Mouse (Mus musculus): Measurements from ENCODE around the gene Mprip. TPM values are rescaled to one million over a fixed set of nuclear protein-coding genes. Genes with fewer than 3 reads are reported as not detected.
A peak's percentile ranks its signal among the peaks of the same experiment; 100 is the strongest.

The Mprip gene
- total and polyA plus RNA-seq, 2 experiments from 2014 or later: 35.9 to 135 TPM

- 68% methylated on average over 2 of the region's 2 CpGs for WGBS
- peak overlapping the region; percentile 61 for H3K27ac ChIP-seq (ENCODE audit: low read depth)
- TF ChIP-seq CTCF (IDR thresholded peaks at IDR 0.05; ENCODE audit: low read depth) (no peak), EP300 (IDR thresholded peaks at IDR 0.05; ENCODE audit: low read depth) (no peak)
- peaks cover 24% of the 10 kb centered on the region for H3K4me1 ChIP-seq (ENCODE audit: control insufficient read depth, insufficient read depth)
- DNase-seq (ENCODE audit: low spot score) (no peak), ATAC-seq (ENCODE audit: insufficient read depth, low read depth) (0 out of 2 replicates have a peak, but pooled peaks have one; percentile 4)
- no peak overlapping the region for H3K9ac ChIP-seq (replicated peaks; ENCODE audit: low read depth, low read length)
- H3K9me3 ChIP-seq (replicated peaks; ENCODE audit: control insufficient read depth, low read length): no peaks in the 10 kb centered on the region
- no peak overlapping the region for H3K4me3 ChIP-seq (ENCODE audit: low read depth, low read length)
- no peaks in the 10 kb centered on the region for H3K27me3 ChIP-seq (ENCODE audit: control insufficient read depth, insufficient read depth, low read length)
- peaks cover 94% of the 10 kb centered on the region for H3K36me3 ChIP-seq (replicated peaks; ENCODE audit: control insufficient read depth, insufficient read depth, low read length)
- H3K4me2 ChIP-seq (ENCODE audit: low read depth, low read length): no peak overlapping the region
These were observed 98.5 kb downstream of the Mprip start for GRCm38 (mm10) chr11:59759626-59760025.

DNA sequence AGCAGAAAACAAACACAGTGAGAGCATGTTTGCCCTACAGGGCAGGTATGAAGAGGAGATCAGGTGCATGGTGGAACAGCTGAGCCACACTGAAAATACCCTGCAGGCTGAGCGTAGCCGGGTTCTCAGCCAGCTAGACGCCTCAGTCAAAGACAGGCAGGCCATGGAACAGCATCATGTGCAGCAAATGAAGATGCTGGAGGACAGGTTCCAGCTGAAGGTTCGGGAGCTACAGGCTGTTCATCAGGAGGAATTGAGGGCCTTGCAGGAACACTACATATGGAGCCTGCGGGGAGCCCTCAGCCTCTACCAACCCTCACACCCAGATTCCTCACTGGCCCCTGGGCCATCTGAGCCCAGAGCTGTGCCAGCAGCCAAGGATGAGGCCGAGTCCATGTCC, 99.7 kb downstream of the Mprip start:
- 95% methylated on average over 6 of the region's 6 CpGs for WGBS
- no peak overlapping the region for H3K4me3 ChIP-seq (ENCODE audit: low read depth, low read length)
- DNase-seq (ENCODE audit: low spot score): no peak

DNA sequence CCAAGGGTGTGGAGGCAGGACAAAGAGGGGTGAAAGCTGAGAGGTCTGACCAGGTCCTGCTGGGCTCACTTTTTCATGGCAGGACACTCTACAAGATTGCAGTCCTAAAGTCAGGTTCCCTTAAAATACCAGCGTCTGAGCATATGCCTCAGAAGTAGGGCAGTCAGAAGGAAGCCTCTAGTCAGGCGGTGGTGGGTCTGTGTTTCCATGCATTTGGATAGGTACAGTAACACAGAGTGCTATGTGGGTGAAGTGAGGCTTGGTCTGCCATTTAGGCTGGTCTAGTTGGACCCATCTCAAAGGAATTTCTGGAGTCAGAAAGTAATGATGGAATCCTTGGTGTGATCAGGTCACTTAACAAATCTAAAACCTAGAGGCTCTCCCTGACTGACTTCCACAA, 108.2 kb downstream of the Mprip start:
- DNase-seq (ENCODE audit: low spot score): no peak
- no peak overlapping the region for H3K4me3 ChIP-seq (ENCODE audit: low read depth, low read length)
- no peaks in the 10 kb centered on the region for H3K9me3 ChIP-seq (replicated peaks; ENCODE audit: control insufficient read depth, low read length)
- no peak for TF ChIP-seq EP300 (IDR thresholded peaks at IDR 0.05; ENCODE audit: low read depth)
- TF ChIP-seq CTCF (IDR thresholded peaks at IDR 0.05; ENCODE audit: low read depth): no peak
- H3K4me1 ChIP-seq (ENCODE audit: control insufficient read depth, insufficient read depth): peaks cover 11% of the 10 kb centered on the region
- ATAC-seq (ENCODE audit: insufficient read depth, low read depth): no peak
- no peaks in the 10 kb centered on the region for H3K27me3 ChIP-seq (ENCODE audit: control insufficient read depth, insufficient read depth, low read length)
- H3K36me3 ChIP-seq (replicated peaks; ENCODE audit: control insufficient read depth, insufficient read depth, low read length): peaks cover 99% of the 10 kb centered on the region
- no peak overlapping the region for H3K4me2 ChIP-seq (ENCODE audit: low read depth, low read length)
- 70% methylated on average over 2 of the region's 2 CpGs for WGBS
- no peak overlapping the region for H3K9ac ChIP-seq (replicated peaks; ENCODE audit: low read depth, low read length)
- H3K27ac ChIP-seq (ENCODE audit: low read depth): no peak overlapping the region

More for the DNA sequence above, 99.7 kb downstream of the Mprip start:
- Histone ChIP-seq H3K4me2 (ENCODE audit: low read depth, low read length) (no peak overlapping the region), H3K4me1 (ENCODE audit: control insufficient read depth, insufficient read depth) (peaks cover 24% of the 10 kb centered on the region), H3K36me3 (replicated peaks; ENCODE audit: control insufficient read depth, insufficient read depth, low read length) (peaks cover 94% of the 10 kb centered on the region), H3K27me3 (ENCODE audit: control insufficient read depth, insufficient read depth, low read length) (no peaks in the 10 kb centered on the region), H3K9me3 (replicated peaks; ENCODE audit: control insufficient read depth, low read length) (no peaks in the 10 kb centered on the region), H3K9ac (replicated peaks; ENCODE audit: low read depth, low read length) (no peak overlapping the region), H3K27ac (ENCODE audit: low read depth) (no peak overlapping the region)
- ATAC-seq (ENCODE audit: insufficient read depth, low read depth): no peak
- TF ChIP-seq EP300 (IDR thresholded peaks at IDR 0.05; ENCODE audit: low read depth): no peak
- TF ChIP-seq CTCF (IDR thresholded peaks at IDR 0.05; ENCODE audit: low read depth): no peak

DNA sequence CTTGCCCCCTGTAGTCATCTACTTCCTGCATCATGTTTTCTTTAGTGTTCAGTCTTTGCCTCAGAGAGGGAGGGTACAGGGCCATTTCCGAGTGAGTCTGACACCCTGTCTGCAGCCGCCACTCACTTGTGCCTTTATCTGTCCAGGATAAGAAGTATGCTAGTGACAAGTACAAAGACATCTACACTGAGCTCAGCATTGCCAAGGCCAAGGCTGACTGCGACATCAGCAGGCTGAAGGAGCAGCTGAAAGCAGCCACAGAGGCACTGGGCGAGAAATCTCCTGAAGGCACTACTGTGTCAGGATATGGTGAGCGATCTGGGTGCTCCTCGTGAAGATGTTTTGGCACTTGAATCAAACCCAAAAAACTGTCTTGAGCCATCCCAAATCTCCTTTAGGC, 108.6 kb downstream of the Mprip start:
- peaks cover 99% of the 10 kb centered on the region for H3K36me3 ChIP-seq (replicated peaks; ENCODE audit: control insufficient read depth, insufficient read depth, low read length)
- no peaks in the 10 kb centered on the region for H3K9me3 ChIP-seq (replicated peaks; ENCODE audit: control insufficient read depth, low read length)
- DNase-seq (ENCODE audit: low spot score) (no peak), ATAC-seq (ENCODE audit: insufficient read depth, low read depth) (peak; percentile 45; the same call in 1 of the 2 replicates)
- H3K27ac ChIP-seq (ENCODE audit: low read depth): no peak overlapping the region
- H3K4me1 ChIP-seq (ENCODE audit: control insufficient read depth, insufficient read depth): peaks cover 11% of the 10 kb centered on the region
- no peak overlapping the region for H3K4me3 ChIP-seq (ENCODE audit: low read depth, low read length)
- H3K27me3 ChIP-seq (ENCODE audit: control insufficient read depth, insufficient read depth, low read length): no peaks in the 10 kb centered on the region
- H3K9ac ChIP-seq (replicated peaks; ENCODE audit: low read depth, low read length): no peak overlapping the region
- WGBS: 30% methylated on average over 6 of the region's 6 CpGs
- no peak overlapping the region for H3K4me2 ChIP-seq (ENCODE audit: low read depth, low read length)
- TF ChIP-seq EP300 (IDR thresholded peaks at IDR 0.05; ENCODE audit: low read depth): no peak
- no peak for TF ChIP-seq CTCF (IDR thresholded peaks at IDR 0.05; ENCODE audit: low read depth)

- Histone ChIP-seq H3K27me3 (ENCODE audit: control insufficient read depth, insufficient read depth, low read length) (no peaks in the 10 kb centered on the region), H3K9ac (replicated peaks; ENCODE audit: low read depth, low read length) (no peak overlapping the region), H3K36me3 (replicated peaks; ENCODE audit: control insufficient read depth, insufficient read depth, low read length) (peaks cover 99% of the 10 kb centered on the region), H3K4me2 (ENCODE audit: low read depth, low read length) (no peak overlapping the region), H3K9me3 (replicated peaks; ENCODE audit: control insufficient read depth, low read length) (no peaks in the 10 kb centered on the region), H3K27ac (ENCODE audit: low read depth) (no peak overlapping the region), H3K4me1 (ENCODE audit: control insufficient read depth, insufficient read depth) (peaks cover 11% of the 10 kb centered on the region), H3K4me3 (ENCODE audit: low read depth, low read length) (no peak overlapping the region)
- WGBS: 65% methylated on average over 7 of the region's 7 CpGs
- DNase-seq (ENCODE audit: low spot score) (no peak), ATAC-seq (ENCODE audit: insufficient read depth, low read depth) (no peak)
- TF ChIP-seq CTCF (IDR thresholded peaks at IDR 0.05; ENCODE audit: low read depth) (no peak), EP300 (IDR thresholded peaks at IDR 0.05; ENCODE audit: low read depth) (no peak)
These were observed 109.6 kb downstream of the Mprip start for GRCm38 (mm10) chr11:59770753-59771152.

DNA sequence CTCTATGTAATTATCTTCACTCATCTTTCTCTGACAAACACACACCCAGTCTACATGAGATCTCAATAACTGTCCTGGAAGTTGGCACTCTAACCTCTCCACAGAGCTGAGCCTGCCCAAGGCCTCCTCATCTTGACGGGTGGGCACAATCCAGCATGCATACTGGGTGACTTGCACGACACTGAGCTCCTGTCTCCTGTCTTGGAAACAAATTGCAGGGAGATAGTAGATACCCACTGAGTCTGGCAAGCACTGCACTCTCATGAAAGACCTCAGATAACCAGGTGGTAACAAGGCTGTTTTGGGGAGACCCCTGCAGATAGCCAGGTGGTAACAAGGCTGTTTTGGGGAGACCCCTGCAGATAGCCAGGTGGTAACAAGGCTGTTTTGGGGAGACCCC, 111.2 kb downstream of the Mprip start:
- 41% methylated on average over 2 of the region's 2 CpGs for WGBS
- H3K27ac ChIP-seq (ENCODE audit: low read depth): no peak overlapping the region
- no peaks in the 10 kb centered on the region for H3K9me3 ChIP-seq (replicated peaks; ENCODE audit: control insufficient read depth, low read length)
- no peak for TF ChIP-seq EP300 (IDR thresholded peaks at IDR 0.05; ENCODE audit: low read depth)
- TF ChIP-seq CTCF (IDR thresholded peaks at IDR 0.05; ENCODE audit: low read depth): no peak
- H3K4me2 ChIP-seq (ENCODE audit: low read depth, low read length): no peak overlapping the region
- peaks cover 11% of the 10 kb centered on the region for H3K4me1 ChIP-seq (ENCODE audit: control insufficient read depth, insufficient read depth)
- no peak overlapping the region for H3K4me3 ChIP-seq (ENCODE audit: low read depth, low read length)
- DNase-seq (ENCODE audit: low spot score) (no peak), ATAC-seq (ENCODE audit: insufficient read depth, low read depth) (no peak)
- H3K9ac ChIP-seq (replicated peaks; ENCODE audit: low read depth, low read length): no peak overlapping the region
- H3K36me3 ChIP-seq (replicated peaks; ENCODE audit: control insufficient read depth, insufficient read depth, low read length): peaks cover 99% of the 10 kb centered on the region
- H3K27me3 ChIP-seq (ENCODE audit: control insufficient read depth, insufficient read depth, low read length): no peaks in the 10 kb centered on the region
